Mouse (Mus musculus): ENCODE results near the gene Mrm1. TPM values are rescaled to one million over a fixed set of nuclear protein-coding genes. Genes with fewer than 3 reads are reported as not detected.

The Mrm1 gene
- polyA plus RNA-seq, 1 experiment, result 6.5 TPM

- Histone ChIP-seq H3K4me3 (ENCODE audit: insufficient read depth, low read length) (no peak overlapping the region), H3K4me1 (ENCODE audit: control insufficient read depth, insufficient read depth, low read length) (no peaks in the 10 kb centered on the region), H3K27ac (ENCODE audit: insufficient read depth, low read depth, low read length) (no peak overlapping the region)
- no peak for TF ChIP-seq CTCF (IDR thresholded peaks at IDR 0.05; ENCODE audit: low read depth, low read length)
- TF ChIP-seq POLR2A (IDR thresholded peaks at IDR 0.05; ENCODE audit: borderline replicate concordance, low read depth, low read length), result no peak
Observed at GRCm38 (mm10) chr11:84780143-84780870, 39.0 kb downstream of the Mrm1 start.

- Histone ChIP-seq H3K27ac (ENCODE audit: insufficient read depth, low read depth, low read length) (no peak overlapping the region), H3K4me1 (ENCODE audit: control insufficient read depth, insufficient read depth, low read length) (no peaks in the 10 kb centered on the region), H3K4me3 (ENCODE audit: insufficient read depth, low read length) (no peak overlapping the region)
- TF ChIP-seq CTCF (IDR thresholded peaks at IDR 0.05; ENCODE audit: low read depth, low read length), result no peak
- no peak for TF ChIP-seq POLR2A (IDR thresholded peaks at IDR 0.05; ENCODE audit: borderline replicate concordance, low read depth, low read length)
Observed at GRCm38 (mm10) chr11:84775560-84775959, 43.8 kb downstream of the Mrm1 start.

- Histone ChIP-seq H3K4me3 (ENCODE audit: insufficient read depth, low read length) (no peak overlapping the region), H3K4me1 (ENCODE audit: control insufficient read depth, insufficient read depth, low read length) (no peaks in the 10 kb centered on the region), H3K27ac (ENCODE audit: insufficient read depth, low read depth, low read length) (no peak overlapping the region)
- no peak for TF ChIP-seq POLR2A (IDR thresholded peaks at IDR 0.05; ENCODE audit: borderline replicate concordance, low read depth, low read length)
- no peak for TF ChIP-seq CTCF (IDR thresholded peaks at IDR 0.05; ENCODE audit: low read depth, low read length)
Observed at GRCm38 (mm10) chr11:84774870-84775514, 44.3 kb downstream of the Mrm1 start.

GRCm38 (mm10) chr11:84767898-84768297, 51.4 kb downstream of the Mrm1 start:
- H3K4me1 ChIP-seq (ENCODE audit: control insufficient read depth, insufficient read depth, low read length), result no peaks in the 10 kb centered on the region
- TF ChIP-seq POLR2A (IDR thresholded peaks at IDR 0.05; ENCODE audit: borderline replicate concordance, low read depth, low read length), result no peak
- no peak for TF ChIP-seq CTCF (IDR thresholded peaks at IDR 0.05; ENCODE audit: low read depth, low read length)
- H3K4me3 ChIP-seq (ENCODE audit: insufficient read depth, low read length), result no peak overlapping the region
- H3K27ac ChIP-seq (ENCODE audit: insufficient read depth, low read depth, low read length), result no peak overlapping the region

GRCm38 (mm10) chr11:84765125-84765524, 54.2 kb downstream of the Mrm1 start:
- no peak overlapping the region for H3K4me3 ChIP-seq (ENCODE audit: insufficient read depth, low read length)
- TF ChIP-seq POLR2A (IDR thresholded peaks at IDR 0.05; ENCODE audit: borderline replicate concordance, low read depth, low read length) (no peak), CTCF (IDR thresholded peaks at IDR 0.05; ENCODE audit: low read depth, low read length) (no peak)
- H3K4me1 ChIP-seq (ENCODE audit: control insufficient read depth, insufficient read depth, low read length), result no peaks in the 10 kb centered on the region
- no peak overlapping the region for H3K27ac ChIP-seq (ENCODE audit: insufficient read depth, low read depth, low read length)

- TF ChIP-seq POLR2A (IDR thresholded peaks at IDR 0.05; ENCODE audit: borderline replicate concordance, low read depth, low read length) (no peak), CTCF (IDR thresholded peaks at IDR 0.05; ENCODE audit: low read depth, low read length) (no peak)
Observed at GRCm38 (mm10) chr11:84764527-84764961, 54.8 kb downstream of the Mrm1 start.

GRCm38 (mm10) chr11:84764116-84764515, 55.2 kb downstream of the Mrm1 start:
- no peak for TF ChIP-seq CTCF (IDR thresholded peaks at IDR 0.05; ENCODE audit: low read depth, low read length)
- TF ChIP-seq POLR2A (IDR thresholded peaks at IDR 0.05; ENCODE audit: borderline replicate concordance, low read depth, low read length), result no peak
- Histone ChIP-seq H3K27ac (ENCODE audit: insufficient read depth, low read depth, low read length) (no peak overlapping the region), H3K4me3 (ENCODE audit: insufficient read depth, low read length) (no peak overlapping the region), H3K4me1 (ENCODE audit: control insufficient read depth, insufficient read depth, low read length) (no peaks in the 10 kb centered on the region)

More at GRCm38 (mm10) chr11:84764527-84764961, 54.8 kb downstream of the Mrm1 start:
- no peak overlapping the region for H3K4me3 ChIP-seq (ENCODE audit: insufficient read depth, low read length)
- H3K4me1 ChIP-seq (ENCODE audit: control insufficient read depth, insufficient read depth, low read length), result no peaks in the 10 kb centered on the region
- H3K27ac ChIP-seq (ENCODE audit: insufficient read depth, low read depth, low read length), result no peak overlapping the region

Other genes with a start within 250 kb of the Mrm1 start
- gene Dhrs11, start 9.5 kb upstream of the Mrm1 start, polyA plus RNA-seq (2012; ENCODE audit: insufficient read depth, insufficient read length, missing spikeins), result 16.3 and 16.8 TPM in 2 replicates
- gene Ggnbp2, start 51.3 kb upstream of the Mrm1 start, polyA plus RNA-seq (2012; ENCODE audit: insufficient read depth, insufficient read length, missing spikeins), result 88.5 and 105 TPM in 2 replicates
- gene Myo19, start 60.6 kb upstream of the Mrm1 start, polyA plus RNA-seq (2012; ENCODE audit: insufficient read depth, insufficient read length, missing spikeins), result 1.9 and 2.3 TPM in 2 replicates
- 2.6 and 4.0 TPM in 2 replicates for gene Pigw, start 60.8 kb upstream of the Mrm1 start, polyA plus RNA-seq (2012; ENCODE audit: insufficient read depth, insufficient read length, missing spikeins)
- 12.1 and 15.0 TPM in 2 replicates for gene Znhit3, start 96.9 kb upstream of the Mrm1 start, polyA plus RNA-seq (2012; ENCODE audit: insufficient read depth, insufficient read length, missing spikeins)
- not detected in 2 replicates for gene Car4, start 138.3 kb upstream of the Mrm1 start, polyA plus RNA-seq (2012; ENCODE audit: insufficient read depth, insufficient read length, missing spikeins)